Mouse (Mus musculus): ENCODE measurements around the gene Hook2. TPM values are rescaled to one million over a fixed set of nuclear protein-coding genes. Genes with fewer than 3 reads are reported as not detected.

The Hook2 gene
- total and polyA plus RNA-seq, 3 experiments = 7.1 to 24.7 (median 9.8) TPM

DNA sequence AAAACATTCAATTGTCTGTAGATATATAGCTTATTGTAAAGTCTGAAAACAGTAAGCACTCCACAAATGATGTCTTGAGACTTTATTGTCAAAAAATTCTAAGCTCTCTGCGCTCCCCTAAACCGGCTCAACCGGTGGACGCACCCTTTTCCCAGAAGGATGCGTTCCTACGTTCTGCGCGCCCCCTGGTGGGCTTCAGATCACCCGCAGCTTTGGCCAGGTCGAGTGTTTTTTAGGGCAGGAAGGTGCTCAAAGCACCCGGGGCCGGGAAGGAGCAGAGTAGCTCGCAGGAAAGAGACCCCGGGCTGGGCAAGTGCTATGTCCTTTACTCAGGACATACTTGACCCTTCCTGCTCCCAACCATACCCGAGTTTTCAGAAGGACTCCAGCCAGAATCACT, 593 bp upstream of the Hook2 start:
- TF ChIP-seq NELFE (IDR thresholded peaks at IDR 0.05; ENCODE audit: low read depth, low read length) = peak; percentile 74
- no peak for TF ChIP-seq UBTF (IDR thresholded peaks at IDR 0.05; ENCODE audit: low read depth, low read length)
- TF ChIP-seq E2F4 (IDR thresholded peaks at IDR 0.05; ENCODE audit: insufficient replicate concordance, low read depth, low read length) = no peak
- peak; percentile 37; the same call in 1 of the 2 replicates for TF ChIP-seq TCF12 (IDR thresholded peaks at IDR 0.05; ENCODE audit: low read depth, low read length)
- no peak for TF ChIP-seq PAX5 (IDR thresholded peaks at IDR 0.05; ENCODE audit: low read length)
- TF ChIP-seq ZMIZ1 (IDR thresholded peaks at IDR 0.05; ENCODE audit: low read depth, low read length) = no peak
- TF ChIP-seq ZC3H11A (IDR thresholded peaks at IDR 0.05; ENCODE audit: low read depth, low read length) = peak; percentile 94
- peak; percentile 91 for TF ChIP-seq RAD21 (IDR thresholded peaks at IDR 0.05; ENCODE audit: low read depth, low read length)
- TF ChIP-seq CHD2 (IDR thresholded peaks at IDR 0.05; ENCODE audit: low read length) = no peak
- no peak for TF ChIP-seq MAX (IDR thresholded peaks at IDR 0.05; ENCODE audit: low read length)
- no peak for TF ChIP-seq JUND (conservative IDR thresholded peaks at IDR 0.05; ENCODE audit: low read depth, low read length)
- TF ChIP-seq MEF2A (IDR thresholded peaks at IDR 0.05; ENCODE audit: borderline replicate concordance, low read depth, low read length) = peak; percentile 28; the same call in 1 of the 2 replicates
- TF ChIP-seq GABPA (IDR thresholded peaks at IDR 0.05; ENCODE audit: insufficient replicate concordance, low read depth, low read length) = no peak
- no peak for TF ChIP-seq TBP (conservative IDR thresholded peaks at IDR 0.05; ENCODE audit: low read depth, low read length)
- peak; percentile 88; the same call in 1 of the 2 replicates for TF ChIP-seq SIN3A (IDR thresholded peaks at IDR 0.05; ENCODE audit: low read length)
- no peak for TF ChIP-seq KAT2A (IDR thresholded peaks at IDR 0.05; ENCODE audit: insufficient replicate concordance, low read length)
- TF ChIP-seq JUN (IDR thresholded peaks at IDR 0.05; ENCODE audit: insufficient read depth, low read depth, low read length) = no peak
- no peak for TF ChIP-seq USF1 (IDR thresholded peaks at IDR 0.05; ENCODE audit: low read depth, low read length)
- TF ChIP-seq SMC3 (IDR thresholded peaks at IDR 0.05; ENCODE audit: low read depth, low read length) = peak; percentile 100
- TF ChIP-seq ZNF384 (IDR thresholded peaks at IDR 0.05; ENCODE audit: low read depth, low read length) = peak; percentile 56; the same call in 1 of the 2 replicates
- no peak for TF ChIP-seq ZKSCAN1 (IDR thresholded peaks at IDR 0.05; ENCODE audit: borderline replicate concordance, low read depth, low read length)
- TF ChIP-seq CTCF (conservative IDR thresholded peaks at IDR 0.05 in 1 of 2, IDR thresholded peaks at IDR 0.05 in 1 of 2; ENCODE audit: low read depth in 2 of 2, low read length in 2 of 2) = peak in 1 of 2 experiments; percentile 98; a peak in 2 of 4 replicates
- peak; percentile 42 for TF ChIP-seq ELF1 (IDR thresholded peaks at IDR 0.05; ENCODE audit: low read depth, low read length)
- TF ChIP-seq MAZ (IDR thresholded peaks at IDR 0.05; ENCODE audit: low read depth, low read length) = peak; percentile 78; the same call in 1 of the 2 replicates
- no peak for TF ChIP-seq POLR2A (IDR thresholded peaks at IDR 0.05; ENCODE audit: low read depth, low read length)
- peak; percentile 91; the same call in 1 of the 2 replicates for TF ChIP-seq CHD1 (IDR thresholded peaks at IDR 0.05; ENCODE audit: low read depth, low read length)
- TF ChIP-seq RCOR1 (conservative IDR thresholded peaks at IDR 0.05; ENCODE audit: low read depth, low read length) = 0 out of 2 replicates have a peak, but pooled peaks have one; percentile 33
- no peak; the same call in 1 of the 2 replicates for TF ChIP-seq MXI1 (IDR thresholded peaks at IDR 0.05; ENCODE audit: low read depth, low read length)
- TF ChIP-seq ETS1 (conservative IDR thresholded peaks at IDR 0.05; ENCODE audit: low read depth, low read length) = peak; percentile 16; the same call in 1 of the 2 replicates
- peak; percentile 76 for TF ChIP-seq IRF4 (IDR thresholded peaks at IDR 0.05; ENCODE audit: low read depth, low read length)
- TF ChIP-seq BHLHE40 (IDR thresholded peaks at IDR 0.05; ENCODE audit: low read depth, low read length) = peak; percentile 36; the same call in 1 of the 2 replicates
- no peak for TF ChIP-seq MYC (IDR thresholded peaks at IDR 0.05; ENCODE audit: low read depth, low read length)
- TF ChIP-seq NRF1 (IDR thresholded peaks at IDR 0.05; ENCODE audit: low read depth, low read length) = no peak
- TF ChIP-seq MAFK (IDR thresholded peaks at IDR 0.05; ENCODE audit: insufficient replicate concordance, low read length) = no peak
- in situ Hi-C loops (cut with MboI; ENCODE audit: low pct_ligation_motif_present, low pct_unique_long_range_greater_than_20kb, low sequenced_read_pairs) = loop anchor here (5.0 kb wide), 1 partner anchor 37 kb away; the partner anchor contains the start of genes Asna1 and Trir
- Histone ChIP-seq H3K9me3 (replicated peaks; ENCODE audit: low read length) (no peaks in the 10 kb centered on the region), H3K4me2 (ENCODE audit: insufficient read depth, low read depth, poor library complexity, severe bottlenecking) (peak overlapping the region; percentile 81), H3K79me2 (replicated peaks; ENCODE audit: control insufficient read depth, extremely low read depth, insufficient read depth, poor library complexity, severe bottlenecking) (no peaks in the 10 kb centered on the region), H3K36me3 (replicated peaks in 1 of 2; ENCODE audit: control insufficient read depth in 1 of 2, insufficient read depth in 1 of 2, low read length in 1 of 2) (peaks cover 1 to 22% of the 10 kb centered on the region in 2 experiments), H3K4me1 (ENCODE audit: control insufficient read depth in 1 of 2, insufficient read depth in 2 of 2) (peaks cover 22 to 40% of the 10 kb centered on the region in 2 experiments), H3K27me3 (replicated peaks) (no peaks in the 10 kb centered on the region), H3K27ac (ENCODE audit: insufficient read depth, low read depth) (peak overlapping the region; percentile 55; the same call in 1 of the 2 replicates), H3K4me3 (replicated peaks in 1 of 3; ENCODE audit: low read depth in 2 of 3, low read length in 2 of 3, poor library complexity in 1 of 3) (peak overlapping the region; percentile 51 to 70 (median 52)), H3K9ac (ENCODE audit: insufficient read depth, low read depth) (peak overlapping the region; percentile 93)
- dilution Hi-C loops (cut with MboI; ENCODE audit: extremely low pct_ligation_motif_present, extremely low pct_unique_long_range_greater_than_20kb, low sequenced_read_pairs) = no loop called here
- DNase-seq (ENCODE audit: extremely low read depth) = peak; percentile 93
